Mouse (Mus musculus) layer of hippocampus, postnatal 14 days (tissue): ENCODE measurements around the gene Mfap5. TPM values are rescaled to one million over a fixed set of nuclear protein-coding genes. Genes with fewer than 3 reads are reported as not detected.
"Not testable (repeated sequence)": the region's sequence is repeated elsewhere in the genome, so short reads cannot be mapped to it uniquely, and the experiment has no call there.

Source experiments
- DNase-seq, 2 experiments: peaks; one replicate each; pipeline ENCODE4 v3.0.0; 2021 to 2022; ENCODE audit warnings: low spot score in 2 of 2, mixed read lengths in 1 of 2
- total RNA-seq, 2 experiments: library from RNA; stranded (reverse); gene quantifications; 2 replicates each; pipeline ENCODE4 v1.2.3; 2021

The Mfap5 gene
- total RNA-seq, 2 experiments from 2014 or later = 1.1 to 2.1 TPM

- peak; percentile 55 to 73 for DNase-seq
These were observed 54.8 kb downstream of the Mfap5 start for GRCm38 (mm10) chr6:122560427-122560826.

- no peak for DNase-seq
These were observed 55.4 kb downstream of the Mfap5 start for GRCm38 (mm10) chr6:122561005-122561404.

- peak; percentile 68 to 82 for DNase-seq
These were observed 56.8 kb downstream of the Mfap5 start for GRCm38 (mm10) chr6:122562463-122562862.

- no peak for DNase-seq
These were observed 59.6 kb downstream of the Mfap5 start for GRCm38 (mm10) chr6:122565070-122565784.

- DNase-seq = no peak
These were observed 63.5 kb downstream of the Mfap5 start for GRCm38 (mm10) chr6:122569113-122569512.

- no peak for DNase-seq
These were observed 64.1 kb downstream of the Mfap5 start for GRCm38 (mm10) chr6:122569762-122570161.

GRCm38 (mm10) chr6:122570695-122571616, 65.3 kb downstream of the Mfap5 start:
- no peak for DNase-seq

GRCm38 (mm10) chr6:122571617-122571959, 65.9 kb downstream of the Mfap5 start:
- DNase-seq = no peak

GRCm38 (mm10) chr6:122575037-122575436, 69.4 kb downstream of the Mfap5 start:
- DNase-seq = not testable (repeated sequence)

GRCm38 (mm10) chr6:122577030-122577429, 71.4 kb downstream of the Mfap5 start:
- no peak for DNase-seq

Other genes with a start within 250 kb of the Mfap5 start
- gene Klrg1, start 223.0 kb upstream of the Mfap5 start, total RNA-seq = under 1 TPM; 0.26 to 0.39 TPM
- 10 to 100 TPM; 55.3 to 57.5 TPM for gene M6pr, start 197.1 kb upstream of the Mfap5 start, total RNA-seq
- gene Phc1, start 165.3 kb upstream of the Mfap5 start, total RNA-seq = 10 to 100 TPM; 61.8 to 64.9 TPM
- 100 to 1,000 TPM; 145 to 150 TPM for gene Rimklb, start 7.1 kb upstream of the Mfap5 start, total RNA-seq
- gene Aicda, start 48.0 kb downstream of the Mfap5 start, total RNA-seq = not detected
- gene Apobec1, start 96.6 kb downstream of the Mfap5 start, total RNA-seq = 1 to 10 TPM; 2.9 to 3.1 TPM
- not detected for gene Gdf3, start 104.2 kb downstream of the Mfap5 start, total RNA-seq
- gene Dppa3, start 120.6 kb downstream of the Mfap5 start, total RNA-seq = not detected
- not detected for gene Nanog, start 201.6 kb downstream of the Mfap5 start, total RNA-seq